Mouse (Mus musculus): ENCODE measurements around the gene 4921524J17Rik. TPM values are rescaled to one million over a fixed set of nuclear protein-coding genes. Genes with fewer than 3 reads are reported as not detected.

Gene 4921524J17Rik
- polyA plus RNA-seq, 1 experiment from 2014 or later, result 43.3 TPM

DNA sequence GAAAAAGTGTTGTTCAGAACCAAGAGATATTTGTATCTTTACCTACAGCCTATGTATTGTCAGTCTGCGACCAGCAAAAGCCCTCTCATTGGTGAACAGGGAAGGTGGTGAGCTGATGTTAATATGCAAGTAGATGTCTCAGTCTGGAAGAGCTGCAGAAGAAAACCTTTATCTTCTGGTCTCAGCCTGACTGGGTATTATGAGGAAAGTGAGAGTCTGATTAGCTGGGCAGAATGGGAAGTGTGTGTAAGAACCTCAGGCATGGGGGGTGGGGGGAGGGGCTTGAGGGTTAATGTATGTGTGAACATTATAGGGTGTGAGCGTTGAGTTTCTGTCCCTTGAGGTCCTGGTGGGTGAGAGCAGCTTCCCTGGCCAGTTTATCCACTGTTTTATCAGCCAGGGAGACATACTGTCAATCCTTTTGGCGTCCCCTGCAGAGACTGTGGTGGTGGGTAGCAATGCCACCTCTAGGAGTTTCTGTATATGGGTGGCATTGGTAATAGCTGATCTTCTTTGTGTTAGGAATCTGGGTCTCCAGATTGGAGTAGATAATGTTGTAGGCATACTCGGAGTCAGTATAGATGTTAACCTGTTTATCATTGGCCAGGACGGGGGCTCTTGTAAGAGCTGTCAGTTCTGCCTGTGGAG is 36.1 kb downstream of the 4921524J17Rik start:
- no peak overlapping the region for H3K27ac ChIP-seq (replicated peaks)

DNA sequence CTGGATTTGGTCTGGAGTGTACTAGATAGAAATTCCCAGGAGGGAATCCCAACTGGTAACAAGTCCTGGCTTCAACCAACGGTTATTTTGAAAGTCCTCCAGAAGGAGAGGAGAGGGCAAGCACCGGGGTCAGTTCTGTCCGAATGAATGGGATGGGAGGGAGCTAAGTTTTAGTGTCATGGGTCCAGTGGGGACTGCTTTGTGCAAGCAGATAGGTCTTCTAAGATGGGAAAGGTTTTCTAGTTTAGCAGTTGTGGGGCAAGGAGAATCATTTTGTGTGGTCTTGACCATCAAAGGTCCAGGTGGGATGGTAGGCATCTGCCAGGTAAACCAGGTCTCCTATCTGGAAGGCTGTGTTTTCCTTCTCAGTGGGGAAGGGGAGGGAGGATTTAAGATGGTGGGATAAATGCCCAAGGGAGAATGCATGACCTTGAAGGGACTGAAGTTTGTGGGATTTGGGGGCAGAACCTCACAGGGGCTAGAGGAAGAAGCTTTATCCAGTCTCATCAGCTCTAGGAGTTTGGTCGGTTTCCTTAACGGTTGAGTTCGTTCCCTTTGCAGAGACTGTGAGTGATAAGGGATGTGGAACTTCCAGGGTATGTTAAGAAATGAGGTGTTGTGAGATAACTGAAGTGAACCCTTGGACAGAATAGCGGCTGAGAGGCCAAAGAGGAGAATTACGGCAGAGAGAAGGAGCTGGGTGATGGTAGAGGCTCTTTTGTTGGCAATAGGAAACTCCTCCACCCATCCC is 36.8 kb downstream of the 4921524J17Rik start:
- no peaks in the 10 kb centered on the region for H3K4me1 ChIP-seq
- DNase-seq (ENCODE audit: low spot score), result no peak
- H3K9me3 ChIP-seq, result no peaks in the 10 kb centered on the region
- 86% methylated on average over 8 of the region's 8 CpGs for WGBS
- H3K27ac ChIP-seq (replicated peaks), result no peak overlapping the region
- no peaks in the 10 kb centered on the region for H3K36me3 ChIP-seq (replicated peaks)
- H3K4me3 ChIP-seq, result no peak overlapping the region
- H3K27me3 ChIP-seq (replicated peaks; ENCODE audit: low read depth, poor library complexity, severe bottlenecking), result no peaks in the 10 kb centered on the region

More for the DNA sequence above, 36.1 kb downstream of the 4921524J17Rik start:
- DNase-seq (ENCODE audit: low spot score), result no peak
- no peaks in the 10 kb centered on the region for H3K36me3 ChIP-seq (replicated peaks)
- H3K27me3 ChIP-seq (replicated peaks; ENCODE audit: low read depth, poor library complexity, severe bottlenecking), result no peaks in the 10 kb centered on the region
- H3K4me1 ChIP-seq, result no peaks in the 10 kb centered on the region
- no peaks in the 10 kb centered on the region for H3K9me3 ChIP-seq
- no peak overlapping the region for H3K4me3 ChIP-seq
- WGBS, result 84% methylated on average over 5 of the region's 5 CpGs

DNA sequence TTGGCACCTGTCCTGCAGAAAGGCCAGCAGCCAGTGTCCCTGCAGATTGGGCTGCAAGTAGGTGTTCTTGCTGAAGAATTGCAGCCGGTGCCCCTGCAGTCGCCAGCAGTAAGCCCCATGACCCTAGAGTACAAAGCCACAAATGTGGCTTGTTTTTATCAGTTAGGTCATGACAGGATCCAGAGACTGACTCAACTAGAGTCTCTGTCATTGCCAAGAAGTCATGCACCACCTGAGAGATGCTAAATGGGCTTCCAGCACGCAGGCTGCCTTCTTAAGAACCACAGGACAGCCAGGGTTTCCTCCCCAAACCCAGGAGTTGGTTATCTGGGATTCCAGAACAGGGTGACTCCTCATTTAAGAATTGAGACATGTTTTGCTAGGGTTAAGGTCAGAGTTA is 37.6 kb downstream of the 4921524J17Rik start:
- no peak overlapping the region for H3K27ac ChIP-seq (replicated peaks)
- 82% methylated on average over 3 of the region's 3 CpGs for WGBS
- DNase-seq (ENCODE audit: low spot score), result no peak
- H3K9me3 ChIP-seq, result no peaks in the 10 kb centered on the region
- no peak overlapping the region for H3K4me3 ChIP-seq
- no peaks in the 10 kb centered on the region for H3K36me3 ChIP-seq (replicated peaks)
- no peaks in the 10 kb centered on the region for H3K4me1 ChIP-seq
- no peaks in the 10 kb centered on the region for H3K27me3 ChIP-seq (replicated peaks; ENCODE audit: low read depth, poor library complexity, severe bottlenecking)

DNA sequence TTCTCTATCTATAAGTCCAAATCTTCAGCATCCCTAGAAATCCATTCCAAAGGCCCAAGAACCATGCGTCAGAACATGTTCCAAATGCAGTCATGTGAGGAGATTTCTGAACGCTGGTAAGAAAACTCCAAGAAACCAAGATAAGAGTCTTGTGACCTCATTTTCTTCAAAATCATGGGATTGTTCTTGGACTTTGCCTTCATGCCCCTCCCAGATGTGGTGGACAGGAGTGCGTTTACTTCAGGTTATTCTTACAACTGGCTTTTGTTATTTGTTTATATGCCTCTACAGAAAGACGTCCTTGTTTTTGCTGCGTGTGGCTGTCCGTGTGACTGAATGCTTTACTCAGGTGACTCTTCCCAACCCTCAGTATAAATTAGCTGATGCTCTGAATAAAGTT is 39.4 kb downstream of the 4921524J17Rik start:
- no peaks in the 10 kb centered on the region for H3K4me1 ChIP-seq
- DNase-seq (ENCODE audit: low spot score), result no peak
- no peaks in the 10 kb centered on the region for H3K36me3 ChIP-seq (replicated peaks)
- H3K27ac ChIP-seq (replicated peaks), result no peak overlapping the region
- no peak overlapping the region for H3K4me3 ChIP-seq
- 93% methylated on average over 6 of the region's 6 CpGs for WGBS
- H3K27me3 ChIP-seq (replicated peaks; ENCODE audit: low read depth, poor library complexity, severe bottlenecking), result no peaks in the 10 kb centered on the region
- no peaks in the 10 kb centered on the region for H3K9me3 ChIP-seq

DNA sequence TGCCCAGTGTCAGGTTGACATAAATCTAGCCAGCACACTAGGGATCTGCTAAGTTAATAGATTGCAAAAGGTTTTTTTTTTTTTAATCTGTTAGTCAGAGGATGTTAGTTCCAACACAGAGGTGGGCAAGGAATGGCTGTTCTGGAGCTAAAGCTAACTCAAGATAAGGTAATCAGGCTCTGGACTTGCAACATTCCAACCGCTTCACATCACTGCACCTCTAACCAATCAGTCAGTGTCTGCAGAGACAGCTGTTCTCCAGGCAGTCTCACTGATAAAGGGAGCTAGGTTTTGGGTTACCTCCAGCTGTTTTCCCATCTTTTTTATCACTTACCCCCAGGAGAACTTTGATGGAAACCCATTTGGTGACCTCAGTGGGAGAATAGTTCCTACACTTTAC is 41.2 kb downstream of the 4921524J17Rik start:
- H3K4me1 ChIP-seq, result no peaks in the 10 kb centered on the region

DNA sequence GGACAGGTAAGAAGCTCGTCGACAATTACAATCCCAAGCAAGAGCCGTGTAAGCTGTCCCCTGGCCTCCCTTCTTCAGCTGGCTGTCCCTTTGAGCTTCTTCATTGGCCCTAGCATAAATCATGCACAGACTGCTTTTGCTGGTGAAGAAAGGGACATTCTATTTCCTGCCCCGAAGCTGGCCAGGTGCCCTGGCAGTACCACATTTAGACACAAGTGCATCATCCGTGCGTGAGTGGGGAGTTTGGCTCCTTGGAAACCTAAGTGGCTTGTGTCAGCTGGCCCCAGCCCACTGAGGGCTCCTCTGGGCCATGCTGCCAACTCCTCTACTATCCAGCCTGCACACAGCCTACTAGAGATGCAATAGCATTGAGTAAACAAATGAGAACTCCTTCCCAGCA is 46.4 kb downstream of the 4921524J17Rik start, which contains the start of gene Mylk3:
TSS of gene Mylk3 (minus strand) at position 141 of the 400 bp plus-strand sequence.
- H3K27ac ChIP-seq (replicated peaks), result no peak within 1 kb of the TSS
- no peaks in the 10 kb centered on the region for H3K9me3 ChIP-seq
- DNase-seq (ENCODE audit: low spot score), result no peak
- no peaks in the 10 kb centered on the region for H3K27me3 ChIP-seq (replicated peaks; ENCODE audit: low read depth, poor library complexity, severe bottlenecking)
- WGBS, result 84% methylated on average over 6 of the region's 6 CpGs
- H3K4me3 ChIP-seq, result no peak within 1 kb of the TSS
- H3K4me1 ChIP-seq, result no peaks in the 10 kb centered on the region
- H3K36me3 ChIP-seq (replicated peaks), result no peaks in the 10 kb centered on the region

More for the DNA sequence above, 41.2 kb downstream of the 4921524J17Rik start:
- 80% methylated on average over 1 of the region's 1 CpGs for WGBS
- no peaks in the 10 kb centered on the region for H3K27me3 ChIP-seq (replicated peaks; ENCODE audit: low read depth, poor library complexity, severe bottlenecking)
- H3K9me3 ChIP-seq, result no peaks in the 10 kb centered on the region
- no peak overlapping the region for H3K4me3 ChIP-seq
- H3K36me3 ChIP-seq (replicated peaks), result no peaks in the 10 kb centered on the region
- H3K27ac ChIP-seq (replicated peaks), result no peak overlapping the region
- DNase-seq (ENCODE audit: low spot score), result no peak

DNA sequence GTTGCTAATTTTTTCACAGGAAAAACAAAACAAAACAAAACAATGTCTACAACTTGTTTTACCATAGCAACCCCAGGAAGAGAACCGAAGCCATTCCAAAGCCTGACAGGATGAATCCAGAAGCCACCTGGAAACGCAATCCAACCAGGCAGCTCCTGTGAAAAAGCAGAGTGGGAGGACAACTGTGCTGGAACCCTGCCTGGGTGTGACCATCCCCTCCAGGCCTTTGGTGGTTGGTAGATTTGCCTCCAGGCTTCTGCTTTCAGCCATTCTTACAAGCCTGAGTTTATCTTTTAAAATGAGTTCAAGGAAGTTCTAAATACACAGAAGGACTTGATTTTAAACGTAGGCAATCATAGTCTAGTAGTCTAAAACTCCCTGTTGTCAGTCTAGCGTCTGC is 50.7 kb downstream of the 4921524J17Rik start:
- Histone ChIP-seq H3K4me1 (peaks cover 25% of the 10 kb centered on the region), H3K36me3 (replicated peaks) (no peaks in the 10 kb centered on the region), H3K27me3 (replicated peaks; ENCODE audit: low read depth, poor library complexity, severe bottlenecking) (no peaks in the 10 kb centered on the region), H3K27ac (replicated peaks) (peak overlapping the region; percentile 12; the same call in 1 of the 2 replicates), H3K4me3 (no peak overlapping the region), H3K9me3 (no peaks in the 10 kb centered on the region)
- no peak for DNase-seq (ENCODE audit: low spot score)
- WGBS, result 82% methylated on average over 4 of the region's 4 CpGs

DNA sequence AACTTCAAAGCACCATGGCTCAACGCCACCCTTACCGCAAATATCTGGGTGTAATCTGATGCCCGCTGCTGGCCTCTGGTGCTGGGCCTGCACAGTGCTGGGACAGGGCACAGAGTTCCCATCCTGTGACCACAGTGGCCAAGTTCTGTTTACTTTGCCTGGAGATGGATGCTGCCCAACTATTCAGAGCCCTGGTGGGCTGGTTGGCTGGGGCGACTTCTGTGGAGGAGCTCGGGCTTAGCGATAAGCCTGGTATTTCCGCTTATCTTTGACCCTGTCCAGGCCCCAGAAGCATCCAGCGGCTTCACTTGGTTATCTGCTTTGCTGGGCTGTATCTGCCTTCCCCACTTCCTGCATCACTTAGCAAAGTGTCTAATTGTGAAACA is 51.8 kb downstream of the 4921524J17Rik start:
- WGBS, result 76% methylated on average over 8 of the region's 8 CpGs
- H3K27ac ChIP-seq (replicated peaks), result peak overlapping the region; percentile 65

DNA sequence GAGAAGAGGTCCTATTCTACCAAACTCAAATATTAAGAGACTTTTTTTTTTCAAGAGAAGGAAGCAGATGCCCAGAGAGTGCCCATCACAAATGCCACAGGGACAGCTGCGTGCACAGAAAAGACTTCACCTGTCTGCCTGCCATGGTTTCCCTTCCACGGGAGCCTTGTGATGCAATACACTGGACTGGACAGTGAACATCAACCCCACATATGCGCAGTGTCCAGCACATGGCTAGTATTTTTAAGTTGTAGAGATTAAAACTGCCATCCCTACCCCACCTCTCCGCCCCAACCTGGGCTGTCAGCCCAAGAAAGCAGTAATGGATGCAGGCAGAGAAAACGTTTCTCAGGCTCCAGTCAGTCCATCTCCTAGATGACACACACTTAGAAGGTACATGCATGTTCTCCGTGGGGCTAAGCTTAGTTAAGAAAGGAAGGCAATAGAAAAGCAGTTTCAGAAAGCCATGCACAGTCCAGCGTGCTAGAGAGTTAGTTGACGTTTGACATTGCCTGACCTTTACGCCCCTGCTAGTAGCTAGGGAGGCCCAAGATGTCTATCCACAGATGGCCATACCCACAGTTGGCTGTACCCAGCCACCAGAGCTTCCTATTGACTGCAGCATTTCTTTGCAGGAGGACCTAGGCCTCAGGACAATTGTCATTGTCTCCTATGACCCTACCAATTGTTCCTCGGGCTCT is 52.4 kb downstream of the 4921524J17Rik start:
- H3K9me3 ChIP-seq, result no peaks in the 10 kb centered on the region
- H3K36me3 ChIP-seq (replicated peaks), result no peaks in the 10 kb centered on the region
- H3K4me3 ChIP-seq, result peak overlapping the region; percentile 18; the same call in 1 of the 2 replicates
- H3K27me3 ChIP-seq (replicated peaks; ENCODE audit: low read depth, poor library complexity, severe bottlenecking), result no peaks in the 10 kb centered on the region
- H3K4me1 ChIP-seq, result peaks cover 25% of the 10 kb centered on the region
- DNase-seq (ENCODE audit: low spot score), result no peak
- peak overlapping the region; percentile 65 for H3K27ac ChIP-seq (replicated peaks)
- WGBS, result 80% methylated on average over 10 of the region's 10 CpGs

More for the DNA sequence above, 51.8 kb downstream of the 4921524J17Rik start:
- no peaks in the 10 kb centered on the region for H3K36me3 ChIP-seq (replicated peaks)
- H3K4me1 ChIP-seq, result peaks cover 25% of the 10 kb centered on the region
- peak overlapping the region; percentile 18; the same call in 1 of the 2 replicates for H3K4me3 ChIP-seq
- no peaks in the 10 kb centered on the region for H3K27me3 ChIP-seq (replicated peaks; ENCODE audit: low read depth, poor library complexity, severe bottlenecking)
- H3K9me3 ChIP-seq, result no peaks in the 10 kb centered on the region
- no peak for DNase-seq (ENCODE audit: low spot score)

DNA sequence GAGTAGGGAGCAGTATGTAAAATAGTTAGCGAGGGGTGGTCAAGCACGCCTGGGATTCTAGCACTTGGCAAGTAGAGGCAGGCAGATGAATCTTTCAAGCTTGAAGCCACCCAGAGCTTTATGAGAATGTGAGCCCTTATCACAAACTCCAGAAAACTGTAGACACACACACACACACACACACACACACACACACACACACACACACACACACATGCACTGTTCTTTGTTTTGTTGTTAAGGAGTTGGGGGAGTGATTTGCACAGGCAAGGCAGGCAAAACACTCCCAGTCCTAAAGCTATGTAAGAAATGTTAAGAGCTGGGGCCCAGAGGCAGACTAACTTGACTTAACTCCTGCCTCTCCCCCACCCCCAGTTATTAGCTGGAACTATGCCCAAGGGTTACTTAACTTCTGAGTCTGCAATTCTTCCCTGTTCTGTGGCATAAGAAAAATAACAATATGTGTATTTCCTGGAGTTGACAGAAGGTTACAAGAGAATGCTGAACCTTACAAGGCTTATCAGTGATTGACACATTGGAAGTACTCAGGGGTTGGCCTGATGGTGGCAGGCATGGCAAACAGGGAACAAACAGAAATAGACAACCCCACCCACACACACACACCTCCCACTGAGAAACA is 53.4 kb downstream of the 4921524J17Rik start:
- Histone ChIP-seq H3K4me1 (peaks cover 25% of the 10 kb centered on the region), H3K27me3 (replicated peaks; ENCODE audit: low read depth, poor library complexity, severe bottlenecking) (no peaks in the 10 kb centered on the region), H3K4me3 (no peak overlapping the region), H3K27ac (replicated peaks) (peak overlapping the region; percentile 62; the same call in 1 of the 2 replicates), H3K36me3 (replicated peaks) (no peaks in the 10 kb centered on the region), H3K9me3 (no peaks in the 10 kb centered on the region)
- DNase-seq (ENCODE audit: low spot score), result peak; percentile 28
- 36% methylated on average over 2 of the region's 2 CpGs for WGBS

DNA sequence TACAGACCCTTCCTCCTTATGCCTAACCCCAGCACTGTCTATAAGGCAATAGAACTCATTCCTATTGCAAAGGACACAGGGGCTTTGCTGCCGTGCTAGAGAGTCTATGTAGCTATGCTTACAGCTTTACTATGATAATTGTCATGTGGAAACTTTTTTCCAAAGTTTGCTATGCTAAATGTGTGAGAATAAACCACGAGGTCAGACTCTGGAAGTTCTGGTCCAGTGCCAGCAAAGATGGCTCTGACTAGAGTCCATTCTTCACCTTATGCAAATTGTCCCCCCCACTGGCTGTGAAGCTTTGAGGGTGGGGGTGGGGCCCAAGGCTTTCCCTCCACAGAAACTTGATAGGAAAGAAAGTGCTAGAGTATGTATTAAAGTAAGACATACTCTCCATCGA is 56.1 kb downstream of the 4921524J17Rik start:
- WGBS, result 66% methylated on average over 3 of the region's 3 CpGs
- Histone ChIP-seq H3K27ac (replicated peaks) (no peak overlapping the region), H3K4me1 (peaks cover 25% of the 10 kb centered on the region), H3K36me3 (replicated peaks) (no peaks in the 10 kb centered on the region), H3K4me3 (no peak overlapping the region), H3K27me3 (replicated peaks; ENCODE audit: low read depth, poor library complexity, severe bottlenecking) (no peaks in the 10 kb centered on the region), H3K9me3 (no peaks in the 10 kb centered on the region)
- no peak for DNase-seq (ENCODE audit: low spot score)

DNA sequence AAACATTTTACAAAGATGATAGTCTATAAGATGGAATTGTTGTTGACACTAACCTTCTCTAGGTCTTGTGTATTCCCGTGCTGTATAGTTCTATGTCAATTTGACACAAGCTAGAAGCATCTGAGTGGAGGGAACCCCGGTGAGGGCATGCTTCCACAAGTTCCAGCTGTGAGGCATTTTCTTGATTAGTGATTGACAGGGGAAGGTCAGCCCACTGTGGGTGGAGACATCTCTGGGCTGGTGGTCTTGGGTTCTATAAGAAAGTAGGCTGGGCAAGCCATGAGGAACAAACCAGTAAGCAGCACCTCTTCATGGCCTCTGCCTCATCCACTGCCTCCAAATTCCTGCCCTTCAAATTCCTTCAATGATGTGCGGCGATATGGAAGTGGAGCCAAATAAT is 58.3 kb downstream of the 4921524J17Rik start:
- WGBS, result 63% methylated on average over 4 of the region's 4 CpGs
- H3K4me3 ChIP-seq, result no peak overlapping the region
- no peaks in the 10 kb centered on the region for H3K9me3 ChIP-seq
- no peak overlapping the region for H3K27ac ChIP-seq (replicated peaks)
- no peaks in the 10 kb centered on the region for H3K27me3 ChIP-seq (replicated peaks; ENCODE audit: low read depth, poor library complexity, severe bottlenecking)
- peaks cover 10% of the 10 kb centered on the region for H3K4me1 ChIP-seq
- no peaks in the 10 kb centered on the region for H3K36me3 ChIP-seq (replicated peaks)
- DNase-seq (ENCODE audit: low spot score), result no peak
